Mouse (Mus musculus) hindbrain, embryonic 15.5 days (tissue): ENCODE results near the gene Golt1a. TPM values are rescaled to one million over a fixed set of nuclear protein-coding genes. Genes with fewer than 3 reads are reported as not detected.

Source experiments
- ATAC-seq: fragments of 200-750 bp; cut with Nextera tagmentation; 2 replicates; pipeline ENCODE4 v1.8.0; 2017; ENCODE audit warnings: low read depth, moderate number of reproducible peaks, moderate TSS enrichment; ENCODE audit not compliant: low FRiP score
- H3K27ac ChIP-seq: fragments of 300-500 bp; sonication (generic); replicated peaks from 2 replicates; pipeline ENCODE4 v1.5.1; 2015; ENCODE audit warnings: mild to moderate bottlenecking, inconsistent platforms
- H3K27me3 ChIP-seq: fragments of 300-500 bp; sonication (generic); 2 replicates; pipeline ENCODE4 v1.6.1; 2015; ENCODE audit warnings: control low read depth, inconsistent platforms
- H3K36me3 ChIP-seq: fragments of 300-500 bp; sonication (generic); 2 replicates; pipeline ENCODE4 v1.6.1; 2015; ENCODE audit warnings: control low read depth, inconsistent platforms
- H3K4me1 ChIP-seq: fragments of 300-500 bp; sonication (generic); replicated peaks from 2 replicates; pipeline ENCODE4 v1.6.1; 2015; ENCODE audit warnings: control low read depth, inconsistent platforms
- H3K4me2 ChIP-seq: fragments of 300-500 bp; sonication (generic); 2 replicates; pipeline ENCODE4 v1.6.1; 2015; ENCODE audit warnings: moderate library complexity, mild to moderate bottlenecking, inconsistent platforms
- H3K4me3 ChIP-seq: fragments of 300-500 bp; sonication (generic); 2 replicates; pipeline ENCODE4 v1.5.1; 2015; ENCODE audit warnings: mild to moderate bottlenecking, inconsistent platforms
- H3K9ac ChIP-seq: fragments of 300-500 bp; sonication (generic); 2 replicates; pipeline ENCODE4 v1.6.1; 2015; ENCODE audit warnings: inconsistent platforms
- H3K9me3 ChIP-seq: fragments of 300-500 bp; sonication (generic); 2 replicates; pipeline ENCODE4 v1.6.1; 2016; ENCODE audit warnings: control low read depth, inconsistent platforms
- WGBS: fragments of 180-500 bp; shearing (Covaris S2); methylation state at CpG from one replicate; pipeline ENCODE4 v1.1.7; 2015; 5-methylcytosine and 5-hydroxymethylcytosine counted together
- polyA plus RNA-seq: library from polyadenylated mRNA; unstranded; fragments of >200 nt; fragmentation: Nextera tagmentation; extraction: Ambion mirVana; gene quantifications from 2 replicates; pipeline ENCODE4 v1.2.1, GENCODE M21; 2015

Golt1a gene
- polyA plus RNA-seq, 1 experiment from 2014 or later: not detected

GRCm38 (mm10) chr1:133311240-133311639, 1.6 kb downstream of the Golt1a start:
- Histone ChIP-seq H3K9ac (no peak overlapping the region), H3K4me2 (no peak overlapping the region), H3K4me3 (no peak overlapping the region), H3K36me3 (no peaks in the 10 kb centered on the region), H3K9me3 (no peaks in the 10 kb centered on the region), H3K27me3 (no peaks in the 10 kb centered on the region), H3K27ac (no peak overlapping the region), H3K4me1 (peaks cover 24% of the 10 kb centered on the region)
- no peak for ATAC-seq
- WGBS: 57% methylated on average over 4 of the region's 4 CpGs

- Histone ChIP-seq H3K4me3 (no peak overlapping the region), H3K4me2 (peak overlapping the region; percentile 23), H3K4me1 (peaks cover 22% of the 10 kb centered on the region), H3K36me3 (no peaks in the 10 kb centered on the region), H3K27me3 (no peaks in the 10 kb centered on the region), H3K27ac (no peak overlapping the region), H3K9me3 (no peaks in the 10 kb centered on the region), H3K9ac (no peak overlapping the region)
- peak; percentile 63 for ATAC-seq
- WGBS: 14% methylated on average over 10 of the region's 10 CpGs
These were observed 2.3 kb downstream of the Golt1a start for GRCm38 (mm10) chr1:133311946-133312345.

DNA sequence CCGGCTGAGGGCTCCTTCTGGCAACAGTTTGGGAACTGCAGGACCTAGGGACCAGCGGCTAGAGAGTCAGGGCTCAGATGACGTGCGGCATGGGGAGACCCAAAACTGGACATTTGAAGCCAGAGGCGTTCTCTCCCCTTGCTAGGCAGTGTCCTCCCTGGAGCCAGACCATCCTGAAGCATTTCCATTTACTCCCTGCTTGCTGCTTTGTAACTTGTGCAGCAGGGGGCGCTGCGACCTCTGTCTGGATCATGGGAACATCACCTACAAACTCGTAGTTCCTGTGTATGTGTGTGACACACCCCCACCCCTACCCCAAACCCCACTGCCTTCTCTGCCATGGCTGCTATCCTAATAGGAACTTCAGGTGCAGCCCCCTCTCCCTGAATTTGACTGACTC, 4.8 kb downstream of the Golt1a start:
- Histone ChIP-seq H3K27me3 (no peaks in the 10 kb centered on the region), H3K9ac (no peak overlapping the region), H3K27ac (no peak overlapping the region), H3K36me3 (no peaks in the 10 kb centered on the region), H3K4me2 (no peak overlapping the region), H3K4me3 (no peak overlapping the region), H3K9me3 (no peaks in the 10 kb centered on the region), H3K4me1 (peaks cover 16% of the 10 kb centered on the region)
- WGBS: 27% methylated on average over 8 of the region's 8 CpGs
- ATAC-seq: no peak

DNA sequence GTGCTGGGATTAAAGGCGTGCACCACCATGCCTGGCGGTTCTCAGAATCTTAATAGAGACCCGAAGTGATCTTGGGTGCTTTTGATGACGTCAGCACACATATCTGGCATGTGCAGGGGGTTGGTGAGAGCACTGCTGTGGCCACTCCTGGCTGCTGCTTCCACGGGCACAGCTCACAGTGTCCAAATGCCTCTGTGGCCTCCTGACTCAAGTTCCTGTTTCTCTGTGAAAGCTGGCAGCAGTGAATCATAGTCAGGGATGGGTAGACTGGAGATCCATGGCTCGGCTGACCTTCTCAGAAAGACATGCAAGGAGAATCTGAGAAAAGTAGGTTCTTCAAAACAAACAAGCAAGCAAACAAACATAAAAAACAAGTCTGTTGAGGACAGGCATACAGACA, 6.2 kb downstream of the Golt1a start:
- H3K36me3 ChIP-seq: no peaks in the 10 kb centered on the region
- no peak for ATAC-seq

GRCm38 (mm10) chr1:133316577-133316976, 7.0 kb downstream of the Golt1a start:
- Histone ChIP-seq H3K9me3 (no peaks in the 10 kb centered on the region), H3K4me1 (peaks cover 12% of the 10 kb centered on the region), H3K4me3 (no peak overlapping the region), H3K27ac (no peak overlapping the region), H3K36me3 (no peaks in the 10 kb centered on the region), H3K27me3 (no peaks in the 10 kb centered on the region), H3K4me2 (no peak overlapping the region), H3K9ac (no peak overlapping the region)
- ATAC-seq: no peak
- WGBS: 88% methylated on average over 4 of the region's 4 CpGs

More for the DNA sequence above, 6.2 kb downstream of the Golt1a start:
- H3K27ac ChIP-seq: no peak overlapping the region
- H3K9me3 ChIP-seq: no peaks in the 10 kb centered on the region
- no peak overlapping the region for H3K4me3 ChIP-seq
- H3K9ac ChIP-seq: no peak overlapping the region
- no peaks in the 10 kb centered on the region for H3K27me3 ChIP-seq
- H3K4me1 ChIP-seq: peaks cover 16% of the 10 kb centered on the region
- WGBS: 86% methylated on average over 6 of the region's 6 CpGs
- H3K4me2 ChIP-seq: no peak overlapping the region

GRCm38 (mm10) chr1:133317149-133317548, 7.5 kb downstream of the Golt1a start:
- Histone ChIP-seq H3K4me1 (peaks cover 6% of the 10 kb centered on the region), H3K9ac (no peak overlapping the region), H3K4me2 (no peak overlapping the region), H3K27me3 (no peaks in the 10 kb centered on the region), H3K27ac (no peak overlapping the region), H3K9me3 (no peaks in the 10 kb centered on the region), H3K4me3 (no peak overlapping the region), H3K36me3 (no peaks in the 10 kb centered on the region)
- no peak for ATAC-seq
- 86% methylated on average over 1 of the region's 1 CpGs for WGBS

GRCm38 (mm10) chr1:133321267-133321925, 11.8 kb downstream of the Golt1a start, which contains the start of gene Kiss1:
TSS of gene Kiss1 (plus strand) at chr1:133321875.
- no peak within 1 kb of the TSS for H3K27ac ChIP-seq
- no peak within 1 kb of the TSS for H3K9ac ChIP-seq
- WGBS: 78% methylated on average over 13 of the region's 13 CpGs
- H3K27me3 ChIP-seq: no peaks in the 10 kb centered on the region
- ATAC-seq: no peak
- no peaks in the 10 kb centered on the region for H3K36me3 ChIP-seq
- H3K4me1 ChIP-seq: no peaks in the 10 kb centered on the region
- no peaks in the 10 kb centered on the region for H3K9me3 ChIP-seq
- no peak within 1 kb of the TSS for H3K4me3 ChIP-seq
- no peak within 1 kb of the TSS for H3K4me2 ChIP-seq

GRCm38 (mm10) chr1:133323333-133323732, 13.7 kb downstream of the Golt1a start:
- Histone ChIP-seq H3K36me3 (no peaks in the 10 kb centered on the region), H3K4me3 (no peak overlapping the region), H3K9ac (no peak overlapping the region), H3K27me3 (no peaks in the 10 kb centered on the region), H3K4me1 (no peaks in the 10 kb centered on the region; the same call in 1 of the 2 replicates), H3K4me2 (no peak overlapping the region), H3K27ac (no peak overlapping the region), H3K9me3 (no peaks in the 10 kb centered on the region)
- 0 out of 2 replicates have a peak, but pooled peaks have one; percentile 6 for ATAC-seq
- 33% methylated on average over 5 of the region's 5 CpGs for WGBS

DNA sequence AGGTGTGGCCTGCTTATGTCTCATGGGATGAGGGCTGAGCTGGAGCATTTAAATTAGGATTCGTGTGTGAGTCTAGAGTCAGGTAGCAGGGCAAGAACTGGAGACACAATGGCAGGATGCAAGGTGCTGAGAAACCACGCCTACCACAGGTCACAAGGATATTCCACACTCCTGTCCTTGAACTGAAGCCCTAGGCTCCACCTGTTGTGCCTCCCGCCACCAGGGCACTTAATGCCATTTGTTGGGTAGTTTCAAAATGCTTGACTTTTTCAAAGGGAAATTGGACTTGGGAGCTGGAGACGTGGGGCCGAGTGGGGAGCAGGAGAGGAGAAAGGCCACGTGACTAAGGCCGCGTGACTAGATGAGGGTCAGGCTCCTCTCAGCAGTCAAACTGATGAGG, 16.4 kb downstream of the Golt1a start:
- ATAC-seq: no peak
- H3K27ac ChIP-seq: no peak overlapping the region
- peaks cover 19% of the 10 kb centered on the region for H3K4me1 ChIP-seq
- 86% methylated on average over 8 of the region's 8 CpGs for WGBS
- no peak overlapping the region for H3K4me2 ChIP-seq
- no peaks in the 10 kb centered on the region for H3K9me3 ChIP-seq
- no peak overlapping the region for H3K4me3 ChIP-seq
- H3K9ac ChIP-seq: no peak overlapping the region
- peaks cover 2% of the 10 kb centered on the region; the same call in 1 of the 2 replicates for H3K27me3 ChIP-seq
- H3K36me3 ChIP-seq: no peaks in the 10 kb centered on the region

- H3K4me1 ChIP-seq: peaks cover 28% of the 10 kb centered on the region
- no peak overlapping the region for H3K9ac ChIP-seq
- H3K27me3 ChIP-seq: peaks cover 2% of the 10 kb centered on the region; the same call in 1 of the 2 replicates
- H3K36me3 ChIP-seq: no peaks in the 10 kb centered on the region
- ATAC-seq: no peak
- H3K9me3 ChIP-seq: no peaks in the 10 kb centered on the region
- no peak overlapping the region for H3K27ac ChIP-seq
- no peak overlapping the region for H3K4me3 ChIP-seq
- WGBS: 69% methylated on average over 5 of the region's 5 CpGs
- no peak overlapping the region for H3K4me2 ChIP-seq
These were observed 17.5 kb downstream of the Golt1a start for GRCm38 (mm10) chr1:133327094-133327493.

- no peaks in the 10 kb centered on the region for H3K36me3 ChIP-seq
- peaks cover 28% of the 10 kb centered on the region for H3K4me1 ChIP-seq
- no peak overlapping the region for H3K9ac ChIP-seq
- H3K27ac ChIP-seq: no peak overlapping the region
- H3K4me2 ChIP-seq: no peak overlapping the region
- no peak for ATAC-seq
- H3K9me3 ChIP-seq: no peaks in the 10 kb centered on the region
- WGBS: 55% methylated on average over 6 of the region's 6 CpGs
- no peak overlapping the region for H3K4me3 ChIP-seq
- H3K27me3 ChIP-seq: peaks cover 2% of the 10 kb centered on the region; the same call in 1 of the 2 replicates
These were observed 18.7 kb downstream of the Golt1a start for GRCm38 (mm10) chr1:133328299-133328795.

DNA sequence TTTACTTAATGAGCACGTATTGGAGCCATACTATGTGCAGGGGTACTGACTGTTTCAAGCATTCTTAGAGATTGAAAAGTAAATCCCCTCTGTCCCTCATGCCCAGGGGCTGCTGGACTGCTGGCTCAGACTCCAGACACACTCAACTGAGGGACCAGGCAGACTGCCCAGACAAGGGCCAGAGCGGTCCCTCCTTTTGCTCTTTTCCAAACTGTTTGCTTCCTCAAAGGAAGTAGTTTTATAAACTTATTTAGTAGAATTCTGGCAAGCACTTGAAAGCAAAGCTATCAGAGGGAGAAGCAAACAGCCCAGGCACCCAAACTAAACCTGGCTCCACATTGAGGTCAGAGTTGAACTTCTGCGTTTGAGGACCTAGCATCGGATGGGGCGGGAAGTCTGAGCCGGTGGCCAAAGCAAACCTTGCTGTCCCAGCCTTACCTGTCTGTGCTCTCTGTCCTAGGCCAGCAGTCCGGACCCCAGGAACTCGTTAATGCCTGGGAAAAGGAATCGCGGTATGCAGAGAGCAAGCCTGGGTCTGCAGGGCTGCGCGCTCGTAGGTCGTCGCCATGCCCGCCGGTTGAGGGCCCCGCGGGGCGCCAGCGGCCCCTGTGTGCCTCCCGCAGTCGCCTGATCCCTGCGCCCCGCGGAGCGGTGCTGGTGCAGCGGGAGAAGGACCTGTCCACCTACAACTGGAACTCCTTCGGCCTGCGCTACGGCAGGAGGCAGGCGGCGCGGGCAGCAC, 19.5 kb downstream of the Golt1a start:
- Histone ChIP-seq H3K27ac (no peak overlapping the region), H3K9ac (peak overlapping the region; percentile 32), H3K9me3 (no peaks in the 10 kb centered on the region), H3K27me3 (peaks cover 2% of the 10 kb centered on the region; the same call in 1 of the 2 replicates), H3K4me1 (peaks cover 28% of the 10 kb centered on the region), H3K36me3 (no peaks in the 10 kb centered on the region), H3K4me3 (peak overlapping the region; percentile 22), H3K4me2 (peak overlapping the region; percentile 62)
- 11% methylated on average over 34 of the region's 34 CpGs for WGBS
- no peak for ATAC-seq
